Mouse (Mus musculus): ENCODE measurements around the gene Pacrg. TPM values are rescaled to one million over a fixed set of nuclear protein-coding genes. Genes with fewer than 3 reads are reported as not detected.

Pacrg gene
- polyA plus RNA-seq, 1 experiment from 2014 or later, result 4.8 TPM

GRCm38 (mm10) chr17:10615611-10616010 lies 224.5 kb downstream of the Pacrg start:
- no peak overlapping the region for H3K4me2 ChIP-seq (replicated peaks)
- H3K9me3 ChIP-seq, result no peaks in the 10 kb centered on the region
- ATAC-seq (ENCODE audit: low FRiP score, low read depth), result no peak
- no peak overlapping the region for H3K9ac ChIP-seq (replicated peaks)
- H3K36me3 ChIP-seq, result no peaks in the 10 kb centered on the region
- WGBS, result 92% methylated on average over 7 of the region's 7 CpGs
- H3K27ac ChIP-seq (replicated peaks), result no peak overlapping the region
- H3K4me1 ChIP-seq, result peaks cover 5% of the 10 kb centered on the region; the same call in 1 of the 2 replicates
- no peaks in the 10 kb centered on the region for H3K27me3 ChIP-seq
- H3K4me3 ChIP-seq, result no peak overlapping the region

DNA sequence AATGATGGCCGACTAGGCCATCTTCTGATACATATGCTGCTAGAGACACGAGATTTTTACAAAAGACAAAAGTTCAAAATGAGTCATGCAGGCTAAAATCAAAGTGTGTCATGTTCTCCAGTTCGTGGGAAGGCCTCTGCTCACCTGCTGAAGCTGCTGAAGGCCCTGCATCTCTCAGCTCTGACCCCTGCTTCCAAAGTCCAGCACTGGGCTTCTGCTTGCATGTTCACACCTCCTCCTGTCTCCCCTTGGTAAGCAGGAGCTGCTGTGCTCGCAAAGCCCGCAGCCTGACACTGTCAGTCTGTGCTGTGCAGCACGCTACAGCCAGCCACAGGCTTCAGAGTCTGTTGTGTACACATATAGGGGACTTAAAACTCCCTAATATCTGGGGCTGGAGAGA lies 225.4 kb downstream of the Pacrg start:
- H3K36me3 ChIP-seq, result no peaks in the 10 kb centered on the region
- 83% methylated on average over 6 of the region's 6 CpGs for WGBS
- no peak overlapping the region for H3K4me3 ChIP-seq
- H3K9ac ChIP-seq (replicated peaks), result no peak overlapping the region
- H3K9me3 ChIP-seq, result no peaks in the 10 kb centered on the region
- H3K27ac ChIP-seq (replicated peaks), result no peak overlapping the region
- no peaks in the 10 kb centered on the region for H3K27me3 ChIP-seq
- peaks cover 5% of the 10 kb centered on the region; the same call in 1 of the 2 replicates for H3K4me1 ChIP-seq
- no peak for ATAC-seq (ENCODE audit: low FRiP score, low read depth)
- H3K4me2 ChIP-seq (replicated peaks), result no peak overlapping the region

DNA sequence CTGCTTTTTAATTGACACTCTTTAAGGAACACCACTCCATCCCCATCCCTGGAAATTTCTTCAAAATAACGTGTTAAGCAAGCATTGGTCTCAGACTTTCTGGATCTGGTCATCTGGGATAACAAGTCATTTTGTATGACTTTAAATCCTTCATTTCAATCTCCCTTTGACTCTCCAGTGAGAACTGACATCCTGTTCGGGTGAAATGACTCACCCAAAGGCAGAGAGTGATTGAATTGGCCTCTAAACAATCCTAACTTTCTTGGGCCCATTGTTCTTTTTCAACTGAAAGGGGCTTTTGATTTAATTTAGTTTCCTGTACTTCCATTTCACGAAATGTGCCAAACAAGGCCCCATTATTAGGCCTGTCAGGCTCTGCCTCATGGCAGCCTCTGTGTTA lies 228.5 kb downstream of the Pacrg start:
- H3K27ac ChIP-seq (replicated peaks), result no peak overlapping the region
- WGBS, result 38% methylated on average over 3 of the region's 3 CpGs
- no peak overlapping the region for H3K4me3 ChIP-seq
- no peak overlapping the region for H3K9ac ChIP-seq (replicated peaks)
- H3K4me2 ChIP-seq (replicated peaks), result no peak overlapping the region
- ATAC-seq (ENCODE audit: low FRiP score, low read depth), result no peak
- H3K4me1 ChIP-seq, result peaks cover 5% of the 10 kb centered on the region; the same call in 1 of the 2 replicates
- H3K27me3 ChIP-seq, result peaks cover 7% of the 10 kb centered on the region; the same call in 1 of the 2 replicates
- no peaks in the 10 kb centered on the region for H3K9me3 ChIP-seq
- no peaks in the 10 kb centered on the region for H3K36me3 ChIP-seq

GRCm38 (mm10) chr17:10608146-10608545 lies 232.0 kb downstream of the Pacrg start:
- peaks cover 7% of the 10 kb centered on the region; the same call in 1 of the 2 replicates for H3K27me3 ChIP-seq
- no peaks in the 10 kb centered on the region for H3K9me3 ChIP-seq
- 85% methylated on average over 4 of the region's 4 CpGs for WGBS
- H3K4me1 ChIP-seq, result peaks cover 5% of the 10 kb centered on the region; the same call in 1 of the 2 replicates
- no peak overlapping the region for H3K4me3 ChIP-seq
- H3K36me3 ChIP-seq, result no peaks in the 10 kb centered on the region
- H3K27ac ChIP-seq (replicated peaks), result no peak overlapping the region
- no peak for ATAC-seq (ENCODE audit: low FRiP score, low read depth)
- H3K4me2 ChIP-seq (replicated peaks), result no peak overlapping the region
- H3K9ac ChIP-seq (replicated peaks), result no peak overlapping the region

- 72% methylated on average over 3 of the region's 3 CpGs for WGBS
- Histone ChIP-seq H3K27ac (replicated peaks) (no peak overlapping the region), H3K4me2 (replicated peaks) (no peak overlapping the region), H3K9me3 (no peaks in the 10 kb centered on the region), H3K4me1 (no peaks in the 10 kb centered on the region), H3K36me3 (no peaks in the 10 kb centered on the region), H3K4me3 (no peak overlapping the region), H3K27me3 (peaks cover 7% of the 10 kb centered on the region; the same call in 1 of the 2 replicates), H3K9ac (replicated peaks) (no peak overlapping the region)
- ATAC-seq (ENCODE audit: low FRiP score, low read depth), result no peak
Measured at GRCm38 (mm10) chr17:10606090-10606489, 234.0 kb downstream of the Pacrg start.

GRCm38 (mm10) chr17:10597741-10598140 lies 242.4 kb downstream of the Pacrg start:
- Histone ChIP-seq H3K36me3 (no peaks in the 10 kb centered on the region), H3K9me3 (no peaks in the 10 kb centered on the region)
- no peak for ATAC-seq (ENCODE audit: low FRiP score, low read depth)

DNA sequence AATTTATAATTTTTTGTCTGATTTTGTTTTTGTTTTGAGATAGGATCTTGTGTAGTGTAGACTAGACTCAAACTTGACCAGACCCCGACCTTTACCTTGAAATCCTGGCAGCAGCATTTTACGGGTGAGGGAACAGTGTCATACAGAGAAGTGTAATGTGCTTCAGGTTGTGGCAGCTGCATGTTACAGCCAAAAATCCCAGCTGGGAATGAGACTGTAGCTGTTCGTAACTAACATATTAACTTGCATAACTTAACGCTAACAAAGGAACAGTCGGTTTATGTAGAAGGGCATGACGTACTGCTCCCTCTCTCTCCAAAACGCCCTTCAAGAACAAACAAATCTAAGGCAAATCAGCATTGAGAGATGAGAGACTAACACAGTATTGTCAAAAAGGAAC lies 250.5 kb downstream of the Pacrg start:
- ATAC-seq (ENCODE audit: low FRiP score, low read depth), result no peak
- no peak overlapping the region for H3K4me2 ChIP-seq (replicated peaks)
- H3K4me1 ChIP-seq, result no peaks in the 10 kb centered on the region
- no peak overlapping the region for H3K4me3 ChIP-seq
- no peaks in the 10 kb centered on the region for H3K27me3 ChIP-seq
- no peaks in the 10 kb centered on the region for H3K36me3 ChIP-seq
- no peak overlapping the region for H3K9ac ChIP-seq (replicated peaks)
- no peaks in the 10 kb centered on the region for H3K9me3 ChIP-seq
- no peak overlapping the region for H3K27ac ChIP-seq (replicated peaks)
- WGBS, result 80% methylated on average over 7 of the region's 7 CpGs

More at GRCm38 (mm10) chr17:10597741-10598140, 242.4 kb downstream of the Pacrg start:
- H3K4me2 ChIP-seq (replicated peaks), result no peak overlapping the region
- no peaks in the 10 kb centered on the region for H3K4me1 ChIP-seq
- no peaks in the 10 kb centered on the region for H3K27me3 ChIP-seq
- H3K4me3 ChIP-seq, result no peak overlapping the region
- H3K9ac ChIP-seq (replicated peaks), result no peak overlapping the region
- no peak overlapping the region for H3K27ac ChIP-seq (replicated peaks)
- 91% methylated on average over 4 of the region's 4 CpGs for WGBS

DNA sequence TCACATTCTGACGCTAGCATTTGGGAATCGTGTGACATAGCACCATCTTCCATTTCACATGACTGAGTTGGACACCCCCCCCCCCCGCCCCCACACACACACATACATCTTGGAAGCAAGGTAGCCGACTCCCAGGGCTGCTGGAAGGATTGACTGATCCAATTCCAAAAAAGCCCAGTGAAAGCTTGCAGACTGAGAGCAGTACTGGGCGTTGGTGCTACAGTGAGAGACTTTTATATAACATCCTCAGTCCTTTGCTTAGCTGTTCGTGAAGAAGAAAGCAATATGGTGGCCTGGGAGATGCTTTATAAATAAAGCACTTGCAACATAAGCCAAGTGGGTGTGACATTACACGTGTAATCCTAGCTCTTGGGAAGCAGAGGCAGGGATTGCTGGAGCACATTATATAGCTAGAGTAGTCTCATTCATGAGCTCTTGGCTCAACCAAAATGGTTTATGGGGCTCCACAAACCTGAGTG lies 251.2 kb downstream of the Pacrg start:
- no peaks in the 10 kb centered on the region for H3K36me3 ChIP-seq
- H3K4me2 ChIP-seq (replicated peaks), result no peak overlapping the region
- no peaks in the 10 kb centered on the region for H3K27me3 ChIP-seq
- H3K9ac ChIP-seq (replicated peaks), result no peak overlapping the region
- 89% methylated on average over 7 of the region's 7 CpGs for WGBS
- H3K9me3 ChIP-seq, result no peaks in the 10 kb centered on the region
- H3K4me1 ChIP-seq, result no peaks in the 10 kb centered on the region
- no peak for ATAC-seq (ENCODE audit: low FRiP score, low read depth)
- H3K4me3 ChIP-seq, result no peak overlapping the region
- no peak overlapping the region for H3K27ac ChIP-seq (replicated peaks)

DNA sequence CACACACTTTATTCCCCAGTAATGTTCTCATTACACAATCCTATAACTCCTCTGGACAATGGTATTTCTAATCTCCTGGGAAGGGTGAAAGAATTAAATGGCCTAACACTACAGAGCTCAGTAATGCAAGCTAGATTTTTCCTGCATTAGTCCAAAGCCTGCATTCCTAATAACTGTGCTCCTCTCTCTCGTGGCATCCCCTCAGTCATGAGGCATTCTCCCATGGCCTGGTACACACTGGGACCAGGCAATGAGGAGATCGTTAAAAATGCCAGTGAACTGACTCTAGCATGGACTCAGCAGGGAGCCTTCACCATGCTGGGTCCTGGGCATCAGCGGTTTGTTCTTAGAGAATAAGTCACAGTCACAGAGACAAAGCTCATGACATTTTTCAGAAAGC lies 256.8 kb downstream of the Pacrg start:
- 49% methylated on average over 3 of the region's 3 CpGs for WGBS
- H3K9ac ChIP-seq (replicated peaks), result no peak overlapping the region
- no peaks in the 10 kb centered on the region for H3K4me1 ChIP-seq
- H3K4me3 ChIP-seq, result no peak overlapping the region
- H3K9me3 ChIP-seq, result no peaks in the 10 kb centered on the region
- no peak overlapping the region for H3K4me2 ChIP-seq (replicated peaks)
- H3K27me3 ChIP-seq, result no peaks in the 10 kb centered on the region
- no peak overlapping the region for H3K27ac ChIP-seq (replicated peaks)
- no peak for ATAC-seq (ENCODE audit: low FRiP score, low read depth)
- H3K36me3 ChIP-seq, result no peaks in the 10 kb centered on the region

DNA sequence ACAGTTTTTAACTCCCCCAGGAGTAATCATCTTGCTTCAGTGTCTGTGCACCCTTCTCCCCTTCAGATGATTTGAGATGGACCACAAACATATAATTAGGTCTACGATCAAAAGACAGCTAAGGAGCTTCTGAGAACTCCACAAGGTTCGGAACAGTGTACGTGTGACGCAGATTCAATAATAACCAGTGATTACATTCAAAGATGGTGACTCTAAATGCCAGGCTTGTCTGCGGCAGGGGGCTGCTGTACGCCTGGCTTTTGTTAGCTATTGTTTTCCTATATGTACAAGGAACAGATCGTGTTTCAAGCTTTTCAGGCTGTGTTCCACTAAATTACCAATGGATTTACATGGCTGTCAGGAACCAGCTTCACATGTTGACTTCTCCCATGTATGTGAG lies 264.8 kb downstream of the Pacrg start:
- Histone ChIP-seq H3K36me3 (no peaks in the 10 kb centered on the region), H3K9me3 (no peaks in the 10 kb centered on the region), H3K27me3 (no peaks in the 10 kb centered on the region), H3K4me3 (no peak overlapping the region), H3K4me1 (no peaks in the 10 kb centered on the region), H3K27ac (replicated peaks) (no peak overlapping the region), H3K4me2 (replicated peaks) (no peak overlapping the region), H3K9ac (replicated peaks) (no peak overlapping the region)
- 68% methylated on average over 7 of the region's 7 CpGs for WGBS
- ATAC-seq (ENCODE audit: low FRiP score, low read depth), result no peak

DNA sequence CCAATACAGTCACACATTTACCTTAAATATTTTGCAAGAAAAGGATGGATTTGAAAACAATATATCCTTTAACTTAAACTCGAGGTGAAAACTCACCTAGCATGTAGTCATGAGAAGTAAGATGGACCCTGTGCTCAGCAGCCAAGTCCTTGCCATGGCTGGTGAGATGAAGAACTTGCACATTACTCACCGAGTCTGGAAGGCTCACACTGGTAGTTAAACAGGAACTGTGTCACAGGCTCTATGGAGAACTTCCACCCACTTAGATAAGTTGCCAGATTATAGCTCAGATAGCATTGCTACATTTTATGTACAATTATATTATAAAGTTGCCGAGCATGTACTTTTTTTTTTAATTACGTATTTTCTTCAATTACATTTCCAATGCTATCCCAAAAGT lies 267.7 kb downstream of the Pacrg start:
- Histone ChIP-seq H3K9me3 (no peaks in the 10 kb centered on the region), H3K36me3 (no peaks in the 10 kb centered on the region), H3K27ac (replicated peaks) (no peak overlapping the region), H3K4me2 (replicated peaks) (no peak overlapping the region), H3K4me3 (no peak overlapping the region), H3K4me1 (no peaks in the 10 kb centered on the region), H3K9ac (replicated peaks) (no peak overlapping the region), H3K27me3 (no peaks in the 10 kb centered on the region)
- 89% methylated on average over 4 of the region's 4 CpGs for WGBS
- ATAC-seq (ENCODE audit: low FRiP score, low read depth), result no peak

- ATAC-seq (ENCODE audit: low FRiP score, low read depth), result no peak
- Histone ChIP-seq H3K9ac (replicated peaks) (no peak overlapping the region), H3K27me3 (no peaks in the 10 kb centered on the region), H3K4me1 (no peaks in the 10 kb centered on the region), H3K4me2 (replicated peaks) (no peak overlapping the region), H3K4me3 (no peak overlapping the region), H3K36me3 (no peaks in the 10 kb centered on the region), H3K9me3 (no peaks in the 10 kb centered on the region), H3K27ac (replicated peaks) (no peak overlapping the region)
- 90% methylated on average over 10 of the region's 10 CpGs for WGBS
Measured at GRCm38 (mm10) chr17:10569270-10569669, 270.8 kb downstream of the Pacrg start.

DNA sequence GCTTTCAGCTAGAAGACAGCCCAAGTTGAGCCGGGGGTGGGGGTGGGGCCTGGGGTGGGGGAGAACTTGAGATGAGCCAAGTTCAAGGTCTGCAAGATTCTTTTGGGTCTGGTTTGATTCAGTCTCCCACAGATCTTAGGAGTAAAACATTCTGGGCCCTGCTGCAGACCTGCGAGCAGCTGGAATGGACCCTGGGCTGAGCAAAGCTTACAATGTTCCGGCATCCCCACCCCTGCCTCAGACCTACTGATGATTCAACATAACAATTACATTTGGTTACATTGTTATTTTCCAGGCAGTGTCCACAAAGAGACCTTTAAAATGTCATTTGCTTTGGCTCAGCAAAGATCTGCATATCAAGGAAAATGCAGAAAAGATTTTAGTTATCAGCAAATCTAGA lies 272.7 kb downstream of the Pacrg start:
- Histone ChIP-seq H3K4me2 (replicated peaks) (no peak overlapping the region), H3K27me3 (no peaks in the 10 kb centered on the region), H3K36me3 (no peaks in the 10 kb centered on the region), H3K9me3 (no peaks in the 10 kb centered on the region), H3K4me3 (no peak overlapping the region), H3K27ac (replicated peaks) (no peak overlapping the region), H3K4me1 (no peaks in the 10 kb centered on the region), H3K9ac (replicated peaks) (no peak overlapping the region)
- no peak for ATAC-seq (ENCODE audit: low FRiP score, low read depth)
- WGBS, result 99% methylated on average over 3 of the region's 3 CpGs

Measured in midbrain, embryonic 12.5 days (tissue).